Mouse (Mus musculus) cerebellum, adult 9-10 months (tissue): Measurements from ENCODE around the gene Snx5.

Source experiments
- DNase-seq: peaks from one replicate; pipeline ENCODE4 v3.0.0; 2022

Gene Snx5

DNA sequence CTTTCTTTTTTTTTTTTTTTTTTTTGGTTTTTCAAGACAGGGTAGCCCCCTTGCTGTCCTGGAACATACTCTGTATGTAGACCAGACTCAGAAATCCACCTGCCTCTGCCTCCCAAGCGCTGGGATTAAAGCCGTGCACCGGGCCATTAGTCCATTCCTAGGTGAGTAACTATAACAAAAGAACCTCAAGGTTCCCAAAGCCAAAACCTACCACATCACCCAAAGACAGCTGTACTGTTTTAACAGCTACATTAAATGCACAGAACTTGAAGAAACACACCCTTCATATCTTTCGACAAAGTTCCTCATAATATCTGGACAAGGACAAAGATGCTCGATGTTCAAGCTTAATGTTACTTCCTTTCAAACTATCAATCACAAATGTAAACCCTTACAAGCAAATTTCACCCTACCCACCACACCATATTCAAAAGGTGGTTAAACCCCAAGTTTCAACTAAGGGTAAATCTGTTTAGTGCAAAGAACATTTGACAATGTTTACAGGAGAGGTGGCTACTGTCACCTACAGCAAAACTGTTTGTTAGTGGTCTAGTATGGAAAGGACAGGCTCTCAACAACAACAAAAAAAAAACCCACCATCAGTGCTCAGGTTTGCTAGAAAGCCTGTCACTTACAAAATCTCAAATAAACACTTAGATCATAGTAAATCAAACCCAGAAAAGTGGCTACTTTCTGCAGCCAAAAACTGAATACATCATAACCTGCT is 3.5 kb downstream of the Snx5 start:
- DNase-seq, result no peak

DNA sequence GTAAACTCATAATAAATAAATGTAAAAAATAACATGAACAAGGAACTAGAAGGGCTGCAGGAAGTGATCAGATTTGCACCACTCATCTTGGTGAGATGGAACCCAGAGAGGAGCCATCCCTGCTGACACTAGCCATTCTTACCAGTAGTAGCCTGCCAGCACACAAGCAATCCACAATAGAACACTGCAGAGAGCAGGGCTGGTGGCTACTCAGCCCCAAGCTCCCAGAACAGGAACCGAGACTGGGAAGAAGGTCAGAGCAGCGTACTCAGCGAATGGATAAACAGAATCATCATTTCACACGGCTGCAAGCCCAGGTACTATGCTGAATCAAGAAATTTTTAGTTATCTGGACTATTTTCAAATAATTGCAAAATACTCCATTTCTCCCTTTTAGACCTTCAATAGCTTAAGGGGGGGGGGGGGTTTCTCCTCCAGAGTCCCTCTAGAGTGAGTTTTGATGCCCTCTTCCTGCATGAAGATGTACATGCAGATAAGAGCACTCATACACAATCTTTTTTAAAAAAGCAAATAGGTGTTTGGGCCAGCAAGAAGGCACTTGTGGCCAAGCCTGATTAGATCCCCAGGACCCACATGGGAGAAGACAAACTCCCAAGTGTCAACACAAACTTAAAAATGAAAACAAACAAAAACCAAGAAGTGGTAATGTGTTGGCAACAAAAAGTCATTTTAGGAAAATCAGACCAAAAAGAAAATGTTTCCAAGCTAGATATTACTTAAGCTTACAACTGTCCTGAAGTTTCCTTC is 4.6 kb downstream of the Snx5 start:
- no peak for DNase-seq

DNA sequence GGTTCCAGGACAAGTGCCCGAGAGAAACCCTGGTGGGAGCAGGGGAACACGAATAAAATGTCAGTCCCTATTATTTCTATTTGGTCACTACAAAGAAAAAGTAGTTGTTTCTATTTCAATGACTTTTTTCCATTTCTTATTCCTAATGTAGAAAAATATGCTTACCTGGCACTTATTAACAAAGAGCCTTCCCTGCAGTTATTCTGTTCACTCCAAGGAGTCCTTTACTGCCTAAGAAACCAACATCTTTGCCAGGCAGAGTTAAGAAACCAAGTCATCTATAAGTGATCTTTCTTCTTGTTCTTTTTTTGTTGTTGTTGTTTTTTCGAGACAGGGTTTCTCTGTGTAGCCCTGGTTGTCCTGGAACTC is 5.6 kb downstream of the Snx5 start:
- DNase-seq, result no peak

DNA sequence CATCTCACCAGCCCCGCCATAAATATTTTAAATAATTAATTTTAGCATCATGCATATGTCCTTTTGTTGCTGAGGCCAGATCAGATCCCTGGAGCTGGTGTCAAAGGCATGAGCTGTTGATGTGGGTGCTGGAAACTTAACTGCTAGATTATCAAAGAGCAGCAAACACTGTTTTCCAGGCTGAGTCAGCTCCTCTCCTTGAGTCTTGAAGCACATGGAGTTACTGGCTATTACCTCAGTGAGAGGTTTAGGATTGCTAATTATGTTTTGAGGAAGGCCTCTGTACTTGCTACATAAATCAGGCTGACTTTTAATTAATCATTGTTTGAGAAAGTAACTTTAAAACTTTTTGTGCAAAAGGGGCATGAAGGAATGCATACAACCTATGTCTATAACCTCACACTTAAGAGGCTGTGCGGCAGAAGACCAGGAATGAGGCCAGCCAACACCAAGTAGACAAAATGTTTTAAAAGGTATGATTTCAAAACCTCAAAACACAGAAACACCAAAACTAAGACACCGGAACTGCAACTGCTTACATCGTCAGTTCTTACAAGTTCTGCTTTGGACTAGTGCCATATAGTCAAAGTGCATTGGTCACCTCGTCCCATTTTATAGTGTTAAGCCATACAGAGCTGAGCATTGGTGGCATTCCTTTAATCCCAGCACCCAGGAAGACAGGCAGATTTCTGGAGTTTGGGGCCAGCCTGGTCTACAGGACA is 6.1 kb downstream of the Snx5 start:
- DNase-seq, result no peak

DNA sequence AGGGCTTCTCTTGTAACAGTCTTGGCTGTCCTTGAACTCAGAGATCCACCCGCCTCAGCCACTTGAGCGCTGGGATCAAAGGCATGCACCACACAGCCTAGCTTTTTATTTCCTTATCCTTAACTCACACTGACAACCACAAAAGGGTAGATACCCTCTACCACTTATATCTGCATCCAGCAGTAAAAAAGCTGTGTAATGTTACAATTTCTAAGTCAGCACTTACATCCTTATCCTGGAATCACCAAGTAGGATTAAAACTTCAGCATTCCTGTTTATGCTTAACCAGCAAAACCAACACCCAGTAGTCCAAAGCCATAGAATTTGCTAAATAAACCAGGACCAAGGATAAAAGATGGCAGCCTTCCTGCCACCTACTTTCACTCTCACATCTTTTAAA is 7.9 kb downstream of the Snx5 start:
- no peak for DNase-seq

DNA sequence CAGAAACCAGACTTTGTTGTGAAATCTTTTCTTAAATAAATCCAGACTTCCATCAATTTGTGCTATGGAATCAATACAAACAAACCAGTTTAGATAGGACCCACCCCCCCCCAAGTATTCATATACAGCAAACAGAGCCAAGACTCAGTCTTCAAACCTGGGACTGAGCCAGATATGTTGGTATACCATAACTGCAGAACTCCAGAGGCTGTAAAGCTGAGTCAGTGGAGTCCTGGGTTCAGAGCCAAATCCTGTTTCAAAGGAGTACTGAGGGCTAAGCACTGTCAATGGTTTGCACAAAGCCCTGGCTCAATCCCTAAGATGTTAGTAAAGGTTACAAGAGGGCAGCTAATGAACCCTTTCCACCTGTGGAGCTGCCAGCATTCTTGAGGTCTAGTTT is 20.6 kb downstream of the Snx5 start:
- no peak for DNase-seq

DNA sequence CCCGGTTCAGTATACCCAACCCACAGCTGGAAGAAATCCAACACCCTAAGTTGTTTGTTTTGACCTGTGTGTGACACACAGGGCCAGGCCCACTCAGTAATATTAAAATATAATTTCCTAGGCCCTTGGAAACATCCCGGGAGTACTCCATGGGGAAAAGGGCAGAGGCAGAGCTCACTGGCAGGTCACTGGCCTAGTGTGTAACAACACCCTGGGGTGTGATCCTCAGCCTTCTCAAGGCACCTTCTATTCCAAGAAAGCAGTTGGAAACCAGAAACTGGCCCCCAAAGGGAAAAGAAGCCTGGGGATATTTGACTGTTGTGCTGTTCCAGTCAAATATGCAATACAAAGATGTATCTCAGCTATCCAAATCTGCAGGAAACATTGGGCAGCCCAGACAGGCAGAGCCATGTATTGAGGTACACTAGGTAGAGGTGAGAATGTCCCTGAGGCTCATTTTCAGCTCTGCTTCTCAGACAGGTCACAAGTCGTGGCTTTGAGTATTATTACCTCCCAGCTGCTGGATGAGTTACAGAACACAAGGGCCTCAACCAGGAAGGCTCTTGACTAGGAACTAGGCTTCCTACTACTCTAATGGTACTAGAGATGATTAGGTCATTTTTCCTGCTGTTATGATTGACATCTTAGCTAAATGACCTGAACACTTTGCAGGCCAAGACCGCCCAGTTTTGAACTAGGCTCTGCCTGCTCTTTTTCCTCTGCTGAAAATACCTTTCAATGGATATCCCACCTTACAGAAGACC is 21.9 kb downstream of the Snx5 start:
- no peak for DNase-seq

DNA sequence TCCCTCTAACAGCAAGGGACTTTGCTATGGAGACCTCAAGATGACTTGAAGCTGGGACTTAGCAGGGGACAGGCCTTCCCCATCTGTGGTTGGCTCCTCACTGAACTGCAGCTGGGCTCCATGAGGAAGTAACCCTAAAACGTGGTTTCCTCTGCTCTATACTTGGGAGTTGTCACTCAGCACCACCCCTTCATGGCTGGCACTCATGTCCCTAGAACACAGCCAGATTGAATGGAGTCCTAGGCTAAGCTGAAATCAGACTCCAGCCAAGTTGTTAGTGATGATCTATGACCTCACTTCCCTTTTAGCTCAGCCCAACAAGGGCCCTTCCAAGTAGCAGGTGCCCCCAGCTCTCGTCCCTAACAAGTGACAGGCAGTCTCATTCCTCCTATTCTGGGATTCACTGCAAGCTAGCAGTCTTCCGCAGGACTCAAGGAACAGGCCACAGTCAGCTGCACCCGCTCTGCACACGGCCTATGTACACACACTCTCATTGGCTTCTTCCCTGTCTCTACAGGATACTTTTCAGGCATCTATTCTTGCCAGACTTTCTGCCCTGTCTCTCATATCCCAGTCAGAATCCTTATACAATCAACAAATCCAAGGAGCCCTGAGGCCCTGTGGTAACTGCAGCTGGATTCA is 23.2 kb downstream of the Snx5 start:
- DNase-seq, result no peak

DNA sequence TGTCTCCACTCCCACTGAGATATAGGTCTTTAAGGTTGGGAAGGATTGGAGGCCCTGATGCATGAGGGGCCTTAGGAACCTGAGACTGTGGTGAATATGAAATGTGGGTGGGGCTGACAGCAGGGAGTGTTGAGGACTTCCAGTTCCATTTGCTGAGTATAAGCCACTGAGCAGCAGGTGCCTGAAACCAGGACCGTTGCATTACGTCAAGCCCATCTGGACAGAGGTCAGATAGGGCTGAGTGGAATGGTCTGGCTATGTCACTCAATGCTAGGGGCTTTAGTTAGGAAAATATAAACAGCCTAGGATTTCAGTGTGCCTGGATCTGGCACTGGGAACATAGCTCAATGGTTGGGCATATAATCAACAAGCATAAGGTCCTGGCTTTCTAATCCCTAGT is 24.4 kb downstream of the Snx5 start:
- DNase-seq, result no peak

DNA sequence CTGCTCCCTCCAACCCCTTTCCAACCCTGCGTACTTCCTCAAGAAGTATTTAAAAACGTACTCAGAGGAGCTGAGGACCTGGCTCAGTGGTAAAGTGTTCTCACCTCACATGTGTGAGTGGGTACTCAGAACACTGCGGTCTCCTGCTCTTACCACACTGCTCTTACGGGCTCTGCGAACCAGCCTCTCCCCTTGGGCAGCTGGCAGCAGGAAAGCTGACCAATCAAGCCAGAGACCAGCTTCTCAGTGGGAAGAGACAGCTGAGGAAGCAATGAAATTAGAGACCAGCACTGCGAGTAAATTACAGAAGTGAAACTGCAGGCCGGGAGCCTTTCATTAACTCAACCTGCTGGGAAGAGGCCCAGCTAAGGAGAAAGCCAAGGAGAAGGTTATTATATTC is 25.2 kb downstream of the Snx5 start:
- DNase-seq, result no peak

DNA sequence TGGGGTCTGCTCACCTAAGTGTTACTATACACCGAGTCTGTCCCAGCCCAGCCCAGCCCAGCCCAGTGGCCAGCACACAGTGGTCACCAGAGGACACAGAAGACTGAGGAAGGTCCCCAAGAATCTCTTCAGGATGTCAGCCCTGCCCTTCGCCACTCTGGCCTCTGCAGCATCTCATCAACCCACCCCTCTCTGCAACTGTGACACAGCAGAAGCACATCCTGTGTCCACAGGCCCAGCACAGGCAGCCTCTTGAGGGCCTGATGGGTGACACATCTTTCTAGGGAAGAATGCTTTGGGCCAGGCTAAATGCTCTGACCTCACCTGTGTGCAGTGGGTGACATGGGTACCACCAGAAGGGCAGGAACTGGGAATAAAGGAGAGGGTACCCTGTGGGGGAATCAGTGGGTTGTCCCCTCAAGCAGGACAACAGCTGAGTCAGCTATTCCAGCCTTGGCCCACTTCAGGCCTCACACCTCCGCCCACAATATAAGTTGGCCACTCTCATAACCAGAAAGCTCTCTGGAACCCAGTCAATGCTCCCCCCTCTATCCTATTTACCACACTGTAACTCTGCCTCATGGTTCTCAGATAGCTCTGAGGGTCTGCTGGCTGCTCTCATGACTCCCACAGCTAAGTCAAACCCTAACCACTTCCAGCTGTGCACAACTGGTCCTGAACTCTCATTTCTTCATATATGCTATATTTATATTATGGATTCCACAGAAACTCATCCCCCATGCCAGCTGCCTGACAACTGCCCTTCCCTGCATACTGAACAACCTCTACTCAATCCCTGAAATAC is 30.4 kb downstream of the Snx5 start:
- DNase-seq, result no peak

DNA sequence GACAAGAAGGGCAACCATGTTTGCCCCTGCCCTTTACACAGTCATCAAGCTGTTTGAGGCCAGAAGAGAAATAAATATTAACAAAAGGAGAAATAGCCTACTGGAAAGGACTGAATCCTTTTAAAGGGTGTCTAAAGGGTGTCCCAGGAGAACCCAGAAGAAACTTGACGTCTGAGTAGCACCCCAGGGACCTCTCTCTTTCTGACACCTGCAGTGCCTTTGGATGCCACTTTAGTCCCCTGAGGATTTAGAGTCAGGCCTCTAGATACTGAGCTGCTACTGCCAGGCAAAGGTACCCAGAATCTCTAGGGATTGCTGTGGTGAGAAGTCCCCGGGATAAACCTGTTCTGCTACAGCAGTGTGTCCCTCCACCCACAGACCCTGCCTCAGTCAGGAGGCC is 31.4 kb downstream of the Snx5 start:
- DNase-seq, result no peak

DNA sequence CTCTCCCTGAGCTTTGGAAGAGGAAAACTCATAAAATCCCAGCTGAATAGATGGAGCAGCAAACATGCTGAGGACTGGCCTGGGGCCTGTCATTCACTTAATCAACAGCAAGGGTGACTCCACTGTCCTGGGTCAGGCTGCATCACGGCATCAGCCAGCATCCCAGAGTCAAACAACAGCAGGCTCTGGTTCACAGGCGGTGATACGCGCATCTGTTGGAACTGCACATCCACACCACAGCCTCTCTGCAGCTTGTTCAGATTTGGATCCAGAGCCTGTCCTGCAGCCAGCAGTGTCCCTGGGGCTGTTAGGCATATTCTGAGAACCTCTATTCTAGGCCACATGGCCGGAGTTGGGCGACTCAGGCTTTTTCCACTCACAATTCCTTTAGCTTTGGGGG is 32.4 kb downstream of the Snx5 start:
- peak; percentile 13 for DNase-seq

DNA sequence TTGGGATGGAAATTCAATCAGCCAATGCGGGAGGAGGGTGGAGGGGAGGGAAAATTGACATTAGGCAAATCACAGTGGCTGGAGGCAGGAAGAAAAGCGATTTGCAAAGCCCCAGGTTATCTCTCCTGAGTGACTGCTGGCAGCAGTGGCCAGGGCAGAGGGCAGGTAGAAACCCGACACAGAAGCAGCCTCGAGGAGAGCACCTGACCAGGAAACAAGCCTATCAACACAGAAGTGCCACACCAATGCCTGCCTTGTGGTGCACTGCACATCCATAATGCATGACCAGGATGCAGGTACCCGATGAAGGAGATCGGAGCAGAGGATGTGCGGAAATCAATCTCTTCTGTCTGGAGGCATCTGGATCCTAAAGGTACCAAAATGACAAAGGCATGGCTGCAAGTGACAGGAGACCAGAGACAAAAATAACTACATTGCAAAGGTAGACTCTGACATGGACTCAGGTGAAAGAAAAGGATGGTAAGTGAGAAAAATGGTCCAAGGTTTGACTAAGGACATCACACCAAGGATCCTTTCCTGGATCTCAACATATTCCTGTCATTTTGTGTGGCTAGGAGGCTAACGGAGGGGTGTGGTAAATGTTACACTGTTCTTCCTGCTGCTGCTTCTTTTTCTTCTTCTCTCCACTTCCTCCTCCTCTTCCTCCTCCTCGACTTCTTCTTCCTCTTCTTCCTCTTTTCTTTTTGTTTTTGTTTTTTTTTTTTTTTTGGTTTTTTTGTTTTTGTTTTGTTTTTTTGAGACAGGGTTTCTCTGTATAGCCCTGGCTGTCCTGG is 33.7 kb downstream of the Snx5 start:
- no peak for DNase-seq

DNA sequence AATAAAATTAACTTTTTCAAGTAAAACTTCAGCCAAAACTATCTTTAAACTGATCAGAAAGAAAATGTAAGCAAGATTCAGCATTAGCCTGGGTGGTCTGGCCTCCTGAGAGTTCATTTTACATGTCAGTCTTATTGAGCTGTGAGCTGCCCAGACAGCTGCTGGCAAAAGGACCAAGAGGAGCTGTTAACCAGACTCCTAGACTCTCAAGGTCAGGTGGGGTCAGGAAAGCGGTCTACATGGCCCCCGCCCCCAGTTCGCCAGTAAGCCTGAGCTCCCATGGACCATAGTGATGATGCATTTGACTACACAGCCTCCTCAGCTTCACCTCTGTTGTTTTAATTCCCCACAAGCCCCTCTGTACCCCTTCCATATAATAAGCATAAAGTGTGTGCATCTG is 34.9 kb downstream of the Snx5 start:
- no peak for DNase-seq

DNA sequence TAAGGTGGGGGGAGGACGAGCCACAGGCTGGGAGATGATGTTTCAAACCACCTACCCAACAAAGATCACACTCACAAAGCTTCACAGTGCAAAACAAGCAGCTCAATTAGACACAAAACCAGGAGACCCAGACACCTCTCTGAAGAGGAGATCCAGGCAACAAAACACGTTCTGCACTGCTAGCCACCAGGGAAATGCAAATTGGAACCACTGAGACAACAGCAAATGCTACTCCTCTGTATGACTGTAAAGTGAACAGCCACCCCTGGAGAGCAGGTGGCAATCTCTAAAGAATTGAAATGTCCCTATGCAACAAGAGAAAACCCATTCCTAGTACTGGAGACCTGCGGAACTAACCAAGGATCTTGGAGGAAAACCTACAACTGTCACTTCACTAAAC is 37.2 kb downstream of the Snx5 start:
- DNase-seq, result no peak

DNA sequence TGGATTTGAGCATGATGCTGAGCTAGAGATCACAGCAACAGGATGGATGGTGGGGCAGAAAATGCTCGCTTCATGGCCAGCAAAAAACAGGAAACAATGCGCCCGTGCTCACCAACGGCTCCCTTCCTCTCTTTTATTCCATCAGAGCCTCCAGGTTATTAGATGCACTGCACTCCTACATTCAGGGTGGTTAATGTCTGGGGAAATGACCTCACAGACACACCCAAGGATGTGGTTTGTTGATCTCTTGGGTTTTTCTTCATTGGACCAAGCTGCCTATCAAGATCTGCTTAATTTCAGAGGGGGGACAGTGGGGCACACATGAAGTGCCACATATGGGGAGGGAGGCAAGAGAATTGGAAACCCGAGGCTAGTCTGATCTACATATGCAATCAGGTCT is 39.6 kb downstream of the Snx5 start:
- no peak for DNase-seq

DNA sequence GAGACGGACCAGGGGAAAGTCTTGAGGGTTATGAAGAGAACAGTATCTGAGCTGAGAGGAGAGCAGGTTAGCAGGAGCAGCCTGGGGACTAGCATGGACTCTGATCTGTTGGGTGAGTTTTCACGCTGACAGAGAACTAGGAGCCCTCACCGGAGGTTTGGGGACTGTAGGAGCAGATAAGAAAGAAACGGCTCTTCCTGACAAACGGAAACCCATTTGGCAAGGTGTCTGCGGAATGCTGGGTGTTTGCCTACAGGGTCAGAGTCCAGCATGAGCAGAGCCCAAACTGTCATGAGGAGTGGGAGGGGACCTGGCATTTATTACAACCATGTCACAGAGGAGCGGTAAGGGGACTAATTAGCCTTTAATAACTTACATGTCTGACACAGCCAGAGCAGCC is 40.2 kb downstream of the Snx5 start:
- no peak for DNase-seq

DNA sequence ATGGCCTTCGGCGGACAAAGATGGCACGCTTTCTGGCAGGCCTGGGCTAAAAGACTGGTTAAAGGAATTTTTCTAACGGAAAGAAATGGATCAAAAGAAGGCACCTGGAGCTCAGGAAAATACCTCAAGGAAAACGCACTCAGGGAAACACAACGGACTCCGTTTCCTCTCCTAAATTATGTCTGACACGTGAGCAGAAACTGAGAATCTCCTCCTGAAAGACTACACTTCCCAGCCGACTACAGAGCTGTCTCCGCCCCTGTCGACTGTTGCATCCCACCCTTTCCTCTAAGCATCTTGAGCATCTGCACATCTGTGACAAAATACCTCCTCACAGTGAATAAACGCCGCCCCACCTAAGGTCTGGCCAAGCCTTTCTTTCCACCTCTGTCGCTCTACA is 41.1 kb downstream of the Snx5 start:
- no peak for DNase-seq

DNA sequence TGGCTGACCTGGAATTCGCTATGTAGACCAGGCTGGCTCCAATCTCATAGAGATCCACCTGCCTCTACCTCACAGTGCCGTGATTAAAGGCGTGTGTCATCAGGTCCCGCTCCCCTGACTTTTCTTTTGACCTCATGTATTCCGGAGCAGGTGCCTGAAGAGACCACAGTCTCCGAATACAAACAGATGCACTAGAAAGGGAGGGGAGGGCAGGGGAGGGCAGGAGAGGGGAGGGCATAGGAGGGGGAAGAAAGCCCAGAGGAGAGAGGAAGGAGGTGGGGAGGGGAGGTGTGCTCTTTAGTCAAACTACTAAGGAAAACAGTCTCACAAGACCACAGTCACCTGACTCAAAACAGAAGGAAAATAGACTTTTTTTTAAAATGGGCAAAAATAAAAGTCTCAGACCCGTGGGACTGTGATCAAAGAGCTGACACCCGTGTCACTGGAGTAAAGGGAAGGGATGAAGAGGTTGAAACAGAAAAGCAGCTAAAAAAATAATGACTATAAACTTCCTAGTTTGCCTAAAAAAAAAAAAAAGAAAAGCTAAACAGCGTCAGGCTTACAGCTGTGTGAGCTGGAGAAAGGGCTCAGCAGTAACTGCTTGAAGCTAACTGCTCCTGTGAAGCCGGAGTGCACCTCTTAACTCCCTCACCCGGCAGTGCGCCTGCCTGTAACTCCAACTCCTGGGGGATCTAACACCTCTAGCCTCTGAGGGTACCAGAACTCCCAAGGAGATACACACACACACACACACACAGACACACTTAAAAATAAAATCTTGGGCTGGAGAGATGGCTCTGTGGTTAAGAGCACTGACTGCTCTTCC is 42.0 kb downstream of the Snx5 start:
- no peak for DNase-seq
